Mouse (Mus musculus) urinary bladder, postnatal 4 days (tissue): ENCODE data around the gene Car4.

Experiments
- DNase-seq, 2 experiments: peaks; one replicate each; pipeline ENCODE4 v3.0.0; 2021 to 2022; ENCODE audit warnings: low spot score in 2 of 2

Car4 gene

DNA sequence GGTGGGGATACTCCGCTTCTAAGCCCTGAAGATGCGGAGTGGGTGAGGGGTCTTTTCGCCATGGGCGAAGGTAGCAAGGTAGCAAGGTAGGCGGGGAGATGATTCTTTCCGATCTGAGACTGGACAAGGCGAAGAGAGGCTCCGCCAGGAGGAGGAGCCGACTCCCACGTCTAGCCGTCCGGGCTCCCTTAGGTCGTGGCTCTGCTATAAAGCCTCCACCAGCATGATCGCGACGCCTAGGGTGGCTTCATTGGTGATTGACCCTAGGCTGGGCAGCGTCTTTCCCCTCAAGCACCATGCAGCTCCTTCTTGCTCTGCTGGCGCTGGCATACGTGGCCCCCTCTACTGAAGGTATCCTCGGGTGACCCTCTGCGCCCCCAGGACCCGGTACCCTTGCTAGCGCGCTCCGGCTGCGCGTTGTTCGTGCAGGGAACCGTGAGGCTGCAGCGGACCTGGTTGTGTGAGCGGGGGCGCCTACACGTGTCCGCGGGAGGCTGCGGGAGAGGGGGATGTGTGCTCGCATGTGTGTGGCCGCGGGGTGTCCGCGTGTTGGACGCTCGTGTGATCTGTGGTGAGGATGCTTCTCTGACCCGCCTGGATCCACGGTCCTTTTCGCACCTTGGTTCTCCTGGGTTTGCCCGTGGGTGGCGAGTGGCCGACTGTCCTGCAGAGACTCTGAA, at the start of gene Car4:
Gene Car4 (plus strand): TSS at position 196 of the 680 bp plus-strand sequence.
- DNase-seq, result no peak

DNA sequence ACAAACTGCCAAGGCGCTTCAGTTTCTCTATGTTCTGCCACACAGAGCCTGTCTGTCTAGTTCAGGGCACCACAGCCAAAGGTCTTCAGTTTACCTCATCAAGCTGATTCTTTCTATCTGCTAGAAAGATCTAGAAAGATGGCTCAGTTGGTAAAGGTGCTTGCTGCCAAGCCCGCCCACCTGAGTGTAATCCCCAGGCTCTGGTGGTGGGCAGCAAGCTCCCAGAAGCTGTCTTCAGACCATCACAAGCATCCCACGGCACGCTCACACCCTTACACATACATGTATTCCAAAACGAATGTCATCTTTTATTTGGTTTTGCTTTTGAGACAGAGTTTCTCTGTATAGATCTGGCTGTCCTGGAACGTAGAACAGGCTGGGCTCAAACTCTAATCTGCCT, 49.1 kb upstream of the Car4 start:
- no peak for DNase-seq

DNA sequence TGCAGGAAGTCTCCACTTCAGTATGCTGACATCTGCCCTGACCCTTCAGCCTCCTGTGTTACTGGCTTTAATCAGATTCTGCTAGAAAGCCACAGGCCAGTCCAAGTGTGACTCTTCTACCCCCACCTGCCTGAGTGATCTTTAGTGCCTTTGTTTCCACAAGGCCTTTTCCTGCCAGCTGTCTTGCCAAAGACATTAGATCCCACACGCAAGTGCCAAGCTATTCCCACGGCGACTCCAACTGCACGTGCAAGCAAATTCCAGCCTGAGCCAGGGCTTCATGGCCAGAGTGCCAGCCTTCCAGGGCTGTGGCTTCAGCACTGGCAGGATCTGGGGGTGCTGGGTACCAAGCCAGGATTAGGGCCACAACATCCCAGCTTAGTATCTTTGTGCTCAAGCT, 47.2 kb upstream of the Car4 start:
- DNase-seq, result no peak

DNA sequence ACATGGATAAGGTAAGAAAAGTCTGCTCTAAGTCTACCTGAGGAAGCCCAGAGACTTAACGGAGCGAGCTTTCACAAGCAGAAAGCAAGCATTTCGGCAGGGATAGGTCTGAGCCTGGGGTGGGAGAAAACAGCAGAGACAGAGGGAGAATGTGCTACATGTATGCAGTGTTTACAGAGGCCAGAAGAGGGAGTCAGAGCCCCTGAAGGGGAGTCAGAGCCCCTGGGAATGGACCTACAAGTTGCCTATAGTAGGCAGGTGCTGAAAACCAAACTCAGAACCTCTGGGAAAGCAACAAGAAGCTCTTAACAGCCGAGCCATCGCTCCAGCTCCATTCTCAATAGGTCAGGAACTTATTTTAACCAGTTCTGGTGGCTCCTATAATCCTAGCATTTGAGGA, 42.9 kb upstream of the Car4 start:
- no peak for DNase-seq

DNA sequence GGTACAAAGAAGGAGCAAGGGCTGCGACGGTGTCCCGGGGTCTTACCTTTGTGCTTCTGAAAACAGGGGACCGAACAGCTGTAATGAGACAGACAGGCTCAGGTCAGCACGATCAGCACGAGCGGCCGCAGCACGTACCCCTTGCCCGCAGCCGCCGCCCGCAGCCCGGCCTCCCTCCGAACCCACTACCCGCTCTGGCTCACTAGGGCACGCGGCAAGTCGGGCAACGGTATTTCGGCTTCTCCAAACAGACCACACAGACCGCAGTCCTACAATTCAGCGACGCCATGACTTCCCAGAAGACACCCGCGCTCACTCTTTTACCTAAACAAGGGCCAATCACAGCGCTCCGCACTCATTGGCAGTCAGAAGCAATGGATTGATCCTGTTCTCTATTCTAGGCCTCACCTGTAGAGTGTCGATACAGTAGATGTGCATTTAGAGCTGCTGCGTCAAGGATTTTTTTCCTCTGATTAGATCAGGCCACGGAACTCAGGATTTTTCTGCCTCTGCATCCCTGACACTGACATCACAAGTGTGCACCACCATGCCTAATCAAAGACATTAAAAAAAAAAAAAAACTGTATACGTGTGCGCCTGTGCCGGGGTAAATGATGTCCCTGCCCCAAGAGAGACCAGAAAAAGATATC, 41.4 kb upstream of the Car4 start, which contains the start of gene Znhit3:
Gene Znhit3 (minus strand): TSS at position 314 of the 650 bp plus-strand sequence.
- peak; percentile 69 for DNase-seq

DNA sequence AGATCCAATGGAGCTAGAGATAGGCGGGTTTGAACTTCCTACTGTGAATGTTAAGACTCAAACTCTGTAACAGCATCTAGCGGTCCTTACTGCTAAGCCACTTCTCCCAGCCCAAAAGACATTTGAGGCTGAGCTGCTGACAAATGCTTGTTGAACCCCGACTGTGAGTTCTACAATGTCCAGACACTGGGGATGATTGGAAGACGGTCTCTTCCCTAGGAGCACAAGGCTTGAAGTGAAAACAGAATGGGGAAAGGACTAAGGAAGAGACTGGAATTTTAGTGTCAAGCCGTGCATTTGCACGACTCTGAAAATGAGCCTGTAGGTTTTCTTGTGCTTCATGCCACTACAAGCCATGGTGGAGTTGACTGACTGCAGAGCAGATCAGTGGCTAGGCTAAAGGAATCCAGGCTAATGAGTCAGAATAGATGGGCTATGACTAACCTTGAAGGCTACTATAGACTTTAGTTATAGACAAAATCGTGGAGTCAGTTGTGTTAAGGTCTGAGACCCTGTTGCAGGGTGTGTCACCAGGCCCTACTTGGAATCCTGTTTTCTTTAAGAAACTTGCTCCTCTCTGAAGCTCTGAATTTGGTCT, 40.8 kb upstream of the Car4 start:
- DNase-seq, result no peak

DNA sequence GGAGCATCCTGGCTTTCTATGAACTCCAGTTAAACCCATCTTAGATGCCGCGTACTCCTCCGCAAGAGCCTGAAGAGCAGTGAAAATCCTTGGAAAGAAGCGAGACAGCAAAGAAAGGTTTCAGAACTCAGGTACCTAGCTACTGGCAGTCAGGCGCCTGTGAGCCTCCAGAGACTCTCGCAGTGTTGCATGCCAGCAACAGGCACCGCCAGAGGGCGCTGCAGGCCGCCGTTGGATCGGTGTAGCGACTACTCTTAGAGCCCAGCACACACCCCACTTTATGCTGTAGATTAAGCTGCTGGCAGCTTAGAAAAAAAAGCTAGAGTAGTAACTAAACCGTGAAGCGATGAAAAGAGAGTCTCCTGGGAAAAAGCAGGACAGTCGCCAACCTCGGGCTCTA, 39.2 kb upstream of the Car4 start:
- DNase-seq, result peak; percentile 57 to 86

DNA sequence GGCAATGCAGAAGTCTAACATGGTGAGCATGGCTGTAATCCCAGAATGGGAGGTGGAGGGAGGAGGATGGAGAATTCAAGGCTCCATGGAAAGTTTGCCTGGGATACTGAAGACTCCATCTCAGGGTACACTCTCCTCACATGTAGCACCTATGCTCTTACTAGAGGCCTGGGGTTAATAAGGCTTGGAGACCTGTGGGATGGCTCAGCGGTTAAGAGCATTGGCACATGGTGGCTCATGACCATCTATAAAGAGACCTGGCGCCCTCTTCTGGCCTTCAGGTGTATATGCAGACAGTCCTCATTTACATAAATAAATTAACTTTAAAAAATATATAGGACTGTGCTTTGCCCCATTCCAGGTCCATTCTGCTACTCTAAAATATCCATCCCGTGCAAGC, 38.3 kb upstream of the Car4 start:
- DNase-seq, result no peak

DNA sequence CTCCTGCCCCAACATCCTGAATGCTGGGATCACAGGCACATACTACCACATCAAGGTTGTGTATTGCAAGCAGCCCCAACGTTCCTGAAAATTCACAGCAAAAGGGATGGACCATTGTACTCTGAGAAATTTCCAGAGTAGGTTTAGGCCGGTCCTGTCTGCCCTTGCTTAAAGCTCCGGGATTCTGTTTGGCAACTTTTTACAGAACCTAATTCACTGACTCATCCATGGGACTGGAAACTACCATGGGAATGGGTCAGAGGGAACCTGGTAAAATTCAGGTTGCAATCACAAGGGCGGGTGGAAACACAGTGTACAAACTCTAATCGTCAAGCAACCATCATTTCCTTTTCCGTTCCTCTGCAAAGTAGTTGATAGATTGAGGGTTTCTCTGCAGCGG, 37.6 kb upstream of the Car4 start:
- no peak for DNase-seq

DNA sequence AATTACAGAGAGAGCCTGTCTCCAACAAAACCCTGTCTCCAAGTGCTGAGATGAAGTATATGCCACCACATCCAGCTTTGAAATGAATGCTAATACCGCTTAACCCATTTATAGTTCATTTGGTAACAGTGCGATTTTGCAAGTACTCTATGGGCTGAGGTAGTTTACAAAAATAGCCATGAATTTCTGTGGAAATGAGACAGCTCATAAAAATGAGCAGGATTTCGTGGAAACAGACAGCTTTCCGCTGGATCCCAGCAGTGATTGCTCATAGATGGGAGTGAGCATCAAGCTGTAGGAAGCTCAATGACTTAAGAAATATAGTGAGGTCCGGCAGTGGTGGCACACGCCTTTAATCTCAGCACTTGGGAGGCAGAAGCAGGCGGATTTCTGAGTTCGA, 36.6 kb upstream of the Car4 start:
- no peak for DNase-seq

DNA sequence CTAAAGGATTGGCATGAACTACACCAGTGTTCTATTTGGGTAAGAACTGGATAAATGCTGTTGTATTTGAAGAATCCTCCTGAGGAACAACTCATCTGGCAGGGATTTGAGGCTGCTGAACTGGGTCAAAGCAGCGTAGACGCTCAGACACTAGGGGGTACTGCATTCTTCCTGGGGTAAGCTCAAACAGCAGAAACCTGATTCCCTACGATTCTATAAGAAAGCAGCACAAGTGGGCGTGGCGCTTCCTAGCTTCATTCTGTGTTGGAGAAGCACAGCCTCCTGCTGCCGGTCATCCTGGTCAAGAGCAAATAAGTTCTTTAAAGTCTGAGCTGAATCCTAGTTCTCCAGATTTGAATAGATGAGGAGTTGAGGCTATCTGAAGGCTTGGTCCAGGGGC, 25.3 kb upstream of the Car4 start:
- DNase-seq, result no peak

DNA sequence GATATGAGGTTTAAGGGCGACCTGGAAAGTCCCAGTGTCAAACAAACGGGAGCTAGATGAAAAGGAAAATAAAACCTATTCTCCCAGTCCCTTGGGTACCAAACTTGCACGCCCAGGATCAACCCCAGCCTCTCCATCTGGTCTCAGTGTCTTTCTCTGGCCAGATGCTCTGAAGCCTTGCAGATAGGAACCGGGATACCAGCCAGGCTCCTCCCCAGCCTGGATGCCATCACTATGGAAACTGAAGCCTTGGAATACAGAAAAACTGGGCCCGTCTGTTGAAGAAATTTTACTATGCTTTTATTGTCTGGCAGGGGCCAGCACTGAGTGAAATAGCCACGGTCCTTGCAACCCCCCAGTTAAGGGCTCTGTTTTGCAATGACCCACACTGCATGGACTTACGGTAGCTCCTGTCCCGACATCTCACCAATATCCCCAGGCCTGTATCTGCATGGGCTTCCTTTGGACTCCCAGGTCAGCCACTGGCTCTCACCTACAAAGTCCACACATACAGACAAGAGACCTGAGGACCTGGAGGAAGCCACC, 18.0 kb upstream of the Car4 start:
- DNase-seq, result no peak

DNA sequence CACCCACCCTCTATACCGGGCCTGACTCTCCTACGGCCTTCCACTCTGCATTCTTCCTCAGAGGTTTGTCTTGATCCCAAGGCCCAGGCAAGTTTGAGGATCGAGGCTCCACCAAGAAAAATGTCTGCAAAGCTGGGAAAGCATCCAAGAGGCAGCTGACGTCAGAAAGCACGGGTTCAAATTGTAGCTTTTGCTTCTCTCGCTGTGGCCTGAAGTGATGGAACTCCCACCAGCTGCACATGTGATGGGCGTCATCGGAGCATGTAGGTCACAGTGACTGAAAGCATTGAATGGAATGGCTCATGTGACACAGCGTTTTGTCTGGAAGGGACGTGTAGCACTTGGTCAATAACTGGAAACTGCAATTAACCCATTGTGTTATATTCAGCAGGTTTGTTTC, 17.4 kb upstream of the Car4 start:
- DNase-seq, result no peak

DNA sequence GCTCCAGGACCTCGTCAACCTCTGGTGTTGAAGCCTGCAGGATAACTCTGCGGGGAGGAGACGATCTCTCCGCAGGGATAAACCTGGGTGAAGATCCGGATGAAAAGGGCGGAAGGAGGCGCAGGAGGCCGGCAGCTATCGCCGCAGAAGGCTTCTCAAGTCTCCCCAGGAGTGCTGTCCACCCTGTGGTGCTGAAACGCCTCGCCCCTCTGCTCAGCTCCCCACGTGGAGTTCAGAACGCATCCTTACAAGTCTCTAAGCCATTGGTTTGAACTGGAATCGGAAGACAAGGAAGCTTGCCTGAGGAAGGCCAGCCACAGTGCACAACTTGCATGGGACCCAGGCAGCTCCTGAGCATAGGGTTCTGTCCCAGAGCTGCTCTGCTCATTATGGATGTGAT, 13.6 kb upstream of the Car4 start:
- DNase-seq, result peak; percentile 59 to 81

DNA sequence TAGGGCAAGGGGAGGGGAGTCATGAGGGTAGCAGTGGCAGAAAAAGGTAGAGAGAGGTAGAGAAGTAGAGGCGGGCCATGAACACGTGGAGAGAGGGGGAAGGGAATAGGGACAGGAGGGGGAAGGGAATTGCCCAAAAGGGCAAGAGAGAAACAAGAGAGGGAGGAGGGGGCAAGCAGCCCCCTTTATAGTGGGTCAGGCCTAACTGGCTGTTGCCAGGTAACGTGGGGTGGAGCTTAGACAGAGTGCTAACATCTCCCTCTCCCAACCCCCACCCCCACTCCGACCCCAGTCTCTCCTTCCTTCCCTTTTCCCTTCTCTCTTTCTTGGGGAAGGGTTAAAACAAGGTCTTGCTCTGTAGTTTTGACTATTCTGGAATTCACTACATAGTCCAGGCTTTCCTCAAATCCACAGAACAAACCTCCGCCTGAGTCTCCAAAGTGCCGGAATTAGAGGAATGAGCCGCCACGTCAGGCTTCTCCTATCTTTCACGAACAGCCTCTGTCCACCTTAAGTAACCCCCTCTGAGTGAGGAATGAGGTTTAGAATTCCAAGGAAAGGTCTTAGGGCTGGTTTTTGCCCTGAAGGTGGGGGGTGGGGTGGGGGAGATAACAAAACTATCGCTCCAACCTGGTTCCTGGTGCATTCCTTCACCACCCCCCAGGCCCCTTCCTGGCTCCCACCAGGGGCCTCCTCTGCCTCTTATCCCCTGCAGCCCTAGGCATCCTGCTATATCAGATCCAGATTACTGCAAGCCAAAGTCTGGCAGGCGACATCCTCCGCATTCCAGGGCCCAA, 12.7 kb upstream of the Car4 start:
- no peak for DNase-seq

DNA sequence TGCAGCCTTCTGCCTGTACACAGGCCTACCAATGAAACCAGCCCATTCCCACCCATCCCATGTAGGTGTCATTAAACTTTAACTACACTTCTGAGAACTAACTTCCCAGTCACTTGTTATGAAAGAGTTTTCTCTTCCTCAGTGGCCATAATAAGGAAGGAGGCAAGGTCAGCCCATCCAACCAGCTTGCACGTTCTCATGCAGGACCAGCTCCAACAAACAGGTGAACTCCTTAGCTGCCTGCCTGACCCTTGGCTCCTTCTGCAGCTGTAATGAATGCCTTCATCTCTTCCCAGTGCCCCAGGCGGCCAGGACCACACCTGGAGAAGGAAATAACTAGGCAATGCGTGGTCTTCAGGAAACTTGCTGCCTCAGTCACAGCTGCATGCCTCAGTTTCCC, 11.7 kb upstream of the Car4 start:
- DNase-seq, result no peak

DNA sequence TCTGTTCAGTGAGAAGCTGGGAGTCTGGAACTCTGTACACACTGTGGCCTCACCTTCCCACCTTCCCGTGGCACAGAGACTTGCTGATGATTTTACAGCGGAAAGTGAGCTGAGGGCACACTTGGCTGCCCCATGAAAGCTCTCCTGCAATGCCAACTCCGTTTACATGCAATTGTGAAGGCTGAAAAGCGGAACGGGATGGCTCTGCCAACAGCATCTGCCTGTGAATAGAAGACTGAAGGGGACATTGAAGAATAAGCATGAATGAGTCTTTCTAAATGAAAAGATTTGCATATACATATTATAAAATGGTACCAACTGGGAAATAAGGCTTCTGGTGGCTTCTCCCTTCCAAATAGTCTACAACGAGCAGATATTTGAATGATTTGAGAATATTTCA, 10.4 kb upstream of the Car4 start:
- no peak for DNase-seq

DNA sequence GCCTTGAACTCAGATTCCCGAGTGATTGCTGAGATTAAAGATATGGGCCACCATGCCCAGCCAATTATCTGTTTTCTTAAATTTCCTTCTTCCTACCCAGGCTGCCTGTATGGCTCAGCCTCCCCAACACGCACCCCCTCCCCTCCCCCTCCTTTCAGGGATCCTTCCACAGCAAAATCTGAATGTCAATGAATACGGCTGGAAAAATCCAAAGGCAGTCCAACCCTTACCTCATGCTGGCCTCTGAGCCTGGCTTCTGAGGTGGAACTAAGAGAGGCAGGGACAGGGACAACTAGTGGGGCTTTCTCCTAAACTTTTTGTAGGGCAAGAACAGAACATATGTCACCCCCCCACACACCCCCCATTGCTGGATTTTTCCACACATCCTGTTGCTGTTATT, 9.5 kb upstream of the Car4 start:
- no peak for DNase-seq

DNA sequence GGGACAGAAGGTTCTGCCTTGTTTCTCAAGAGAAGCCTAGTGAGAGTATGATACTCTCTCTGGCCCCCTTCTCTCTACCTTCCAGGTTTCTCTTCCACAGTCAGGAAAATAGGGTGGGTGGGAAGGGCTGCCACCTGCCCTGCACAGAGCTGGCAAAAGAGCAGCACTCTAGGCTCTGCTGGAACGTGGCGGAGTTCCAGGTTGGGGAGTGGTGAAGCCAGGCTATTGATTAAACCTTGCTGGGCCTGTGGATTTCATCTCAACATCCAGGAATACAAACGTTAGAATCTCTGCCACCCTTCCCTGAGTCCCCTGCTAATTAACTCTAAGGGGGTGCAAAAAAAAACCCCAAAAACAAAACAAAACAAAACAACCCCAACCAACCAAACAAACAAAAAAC, 9.1 kb upstream of the Car4 start:
- DNase-seq, result no peak

DNA sequence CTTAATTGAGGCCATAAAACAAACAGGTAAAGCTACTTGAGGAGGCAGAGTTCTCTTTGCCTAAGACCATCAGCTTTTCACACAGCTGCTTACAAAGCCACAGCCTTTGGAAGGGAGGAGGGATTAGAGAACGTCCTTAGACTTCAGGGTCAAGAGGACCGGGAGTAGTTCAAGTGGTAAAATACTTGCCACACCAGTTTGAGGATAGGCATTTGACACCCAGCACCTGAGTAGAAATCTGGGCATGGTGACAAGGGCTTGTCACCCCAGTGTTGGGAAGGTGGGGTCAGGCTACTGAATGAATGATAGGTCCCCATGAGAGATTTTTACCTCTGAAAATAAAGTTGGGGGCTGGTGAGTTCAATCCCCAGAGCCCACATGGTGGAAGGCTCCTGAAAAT, 5.0 kb upstream of the Car4 start:
- DNase-seq, result no peak

DNA sequence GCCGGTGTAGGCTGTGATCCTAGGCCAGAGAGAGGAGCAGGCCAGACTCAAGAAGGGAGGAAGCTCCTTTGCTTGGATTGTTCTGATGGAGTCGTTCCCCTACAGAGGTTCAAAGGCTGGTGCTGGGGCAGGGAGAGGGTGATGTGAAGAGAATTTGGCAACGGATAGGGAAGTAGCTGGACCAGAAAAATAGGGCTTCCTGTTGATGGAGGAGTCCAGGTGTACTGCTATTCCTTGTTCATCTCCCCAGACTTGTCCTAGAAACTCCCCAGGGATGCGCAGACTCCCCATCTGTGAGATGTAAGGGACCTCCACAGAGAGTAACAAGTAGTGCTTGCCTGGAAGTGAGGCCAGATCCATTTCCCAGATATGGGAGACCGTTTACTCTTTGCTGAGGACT, 1.2 kb upstream of the Car4 start:
- no peak for DNase-seq

DNA sequence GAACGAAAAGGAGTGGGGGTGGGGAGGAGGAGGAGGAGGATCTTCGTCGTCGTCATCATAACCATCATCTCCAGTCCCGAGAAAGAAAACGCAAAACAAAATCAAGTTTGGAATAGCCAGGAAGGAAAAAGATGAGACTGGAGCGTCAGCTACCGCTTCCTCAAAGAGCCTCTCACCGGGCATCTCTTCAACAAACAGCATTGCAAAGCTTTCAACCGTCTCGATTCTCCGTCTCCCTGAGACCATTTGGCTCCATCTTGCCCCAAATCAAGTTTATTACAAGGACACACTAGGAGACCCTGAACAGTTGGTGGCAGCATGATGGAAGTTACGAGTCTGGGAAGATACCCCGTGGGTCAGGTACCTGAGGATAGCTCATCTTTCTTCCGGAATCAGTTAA, 415 bp upstream of the Car4 start:
- no peak for DNase-seq
